Mouse (Mus musculus): ENCODE results near the gene Tsku. TPM values are rescaled to one million over a fixed set of nuclear protein-coding genes. Genes with fewer than 3 reads are reported as not detected.

The Tsku gene
- 34.0 and 55.0 TPM in 2 replicates for polyA plus RNA-seq (2012; rRNA removed)

DNA sequence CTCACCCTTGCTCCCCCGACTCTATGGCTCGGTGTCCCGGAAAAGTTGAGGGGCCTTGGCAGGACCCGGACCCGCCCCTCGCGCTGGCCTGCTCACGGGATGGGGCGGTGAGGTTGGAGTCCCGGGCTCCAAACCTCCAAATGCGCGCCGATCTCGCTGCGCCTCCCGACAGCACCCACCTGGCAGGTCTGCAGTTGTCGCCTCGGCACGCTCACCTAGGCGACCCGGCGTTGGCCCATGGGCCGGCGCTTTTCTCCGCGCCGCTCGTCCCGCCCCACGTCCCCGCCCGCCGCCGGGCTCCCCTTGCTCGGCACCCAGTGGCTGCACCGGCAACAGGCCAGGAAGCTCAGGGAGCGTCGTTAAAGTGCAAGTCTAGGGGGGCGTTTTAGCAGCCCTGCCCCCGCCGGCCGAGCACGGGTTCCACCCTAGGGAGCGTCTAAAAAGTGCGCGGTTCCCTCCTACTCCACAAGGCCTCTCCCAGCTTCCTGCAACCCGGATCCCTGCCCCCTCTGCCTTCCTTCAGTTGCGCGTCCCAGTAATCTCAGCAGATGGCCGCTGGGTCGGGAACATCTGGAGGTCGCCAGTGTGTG is at the start of gene Tsku:
Gene Tsku (minus strand): TSS at position 266 of the 590 bp plus-strand sequence.
- Histone ChIP-seq H3K27ac (ENCODE audit: insufficient read depth, low read depth, low read length) (peak within 1 kb of the TSS; percentile 58), H3K36me3 (ENCODE audit: control insufficient read depth, insufficient read depth, low read length) (0 out of 2 replicates have a peak, but pooled peaks cover 2% of the 10 kb centered on the region), H3K4me3 (ENCODE audit: low read depth, low read length) (peak within 1 kb of the TSS; percentile 89), H3K27me3 (ENCODE audit: control insufficient read depth, insufficient read depth, low read length) (no peaks in the 10 kb centered on the region), H3K4me1 (ENCODE audit: control insufficient read depth, insufficient read depth, insufficient read length, low read length) (peaks cover 12% of the 10 kb centered on the region; the same call in 1 of the 2 replicates)
- WGBS, result 1% methylated on average over 52 of the region's 52 CpGs
- no peak for TF ChIP-seq CTCF (IDR thresholded peaks at IDR 0.05; ENCODE audit: extremely low read depth, insufficient read length, insufficient replicate concordance, low read depth, low read length)
- peak; percentile 80; the same call in 1 of the 2 replicates for TF ChIP-seq POLR2A (IDR thresholded peaks at IDR 0.05; ENCODE audit: low read depth, low read length)

GRCm38 (mm10) chr7:98407615-98408014 is 46.5 kb upstream of the Tsku start:
- H3K36me3 ChIP-seq (ENCODE audit: control insufficient read depth, insufficient read depth, low read length), result no peaks in the 10 kb centered on the region
- WGBS, result 79% methylated on average over 5 of the region's 5 CpGs
- H3K4me3 ChIP-seq (ENCODE audit: low read depth, low read length), result no peak overlapping the region
- H3K27me3 ChIP-seq (ENCODE audit: control insufficient read depth, insufficient read depth, low read length), result no peaks in the 10 kb centered on the region
- no peak overlapping the region for H3K27ac ChIP-seq (ENCODE audit: insufficient read depth, low read depth, low read length)
- TF ChIP-seq CTCF (IDR thresholded peaks at IDR 0.05; ENCODE audit: extremely low read depth, insufficient read length, insufficient replicate concordance, low read depth, low read length) (no peak), POLR2A (IDR thresholded peaks at IDR 0.05; ENCODE audit: low read depth, low read length) (no peak)
- H3K4me1 ChIP-seq (ENCODE audit: control insufficient read depth, insufficient read depth, insufficient read length, low read length), result peaks cover 6% of the 10 kb centered on the region; the same call in 1 of the 2 replicates

- H3K4me3 ChIP-seq (ENCODE audit: low read depth, low read length), result no peak overlapping the region
- no peaks in the 10 kb centered on the region; the same call in 1 of the 2 replicates for H3K4me1 ChIP-seq (ENCODE audit: control insufficient read depth, insufficient read depth, insufficient read length, low read length)
- no peak overlapping the region for H3K27ac ChIP-seq (ENCODE audit: insufficient read depth, low read depth, low read length)
- no peaks in the 10 kb centered on the region for H3K27me3 ChIP-seq (ENCODE audit: control insufficient read depth, insufficient read depth, low read length)
- no peaks in the 10 kb centered on the region for H3K36me3 ChIP-seq (ENCODE audit: control insufficient read depth, insufficient read depth, low read length)
- 91% methylated on average over 4 of the region's 4 CpGs for WGBS
- TF ChIP-seq POLR2A (IDR thresholded peaks at IDR 0.05; ENCODE audit: low read depth, low read length) (no peak), CTCF (IDR thresholded peaks at IDR 0.05; ENCODE audit: extremely low read depth, insufficient read length, insufficient replicate concordance, low read depth, low read length) (no peak)
Observed at GRCm38 (mm10) chr7:98403996-98404395, 42.9 kb upstream of the Tsku start.

DNA sequence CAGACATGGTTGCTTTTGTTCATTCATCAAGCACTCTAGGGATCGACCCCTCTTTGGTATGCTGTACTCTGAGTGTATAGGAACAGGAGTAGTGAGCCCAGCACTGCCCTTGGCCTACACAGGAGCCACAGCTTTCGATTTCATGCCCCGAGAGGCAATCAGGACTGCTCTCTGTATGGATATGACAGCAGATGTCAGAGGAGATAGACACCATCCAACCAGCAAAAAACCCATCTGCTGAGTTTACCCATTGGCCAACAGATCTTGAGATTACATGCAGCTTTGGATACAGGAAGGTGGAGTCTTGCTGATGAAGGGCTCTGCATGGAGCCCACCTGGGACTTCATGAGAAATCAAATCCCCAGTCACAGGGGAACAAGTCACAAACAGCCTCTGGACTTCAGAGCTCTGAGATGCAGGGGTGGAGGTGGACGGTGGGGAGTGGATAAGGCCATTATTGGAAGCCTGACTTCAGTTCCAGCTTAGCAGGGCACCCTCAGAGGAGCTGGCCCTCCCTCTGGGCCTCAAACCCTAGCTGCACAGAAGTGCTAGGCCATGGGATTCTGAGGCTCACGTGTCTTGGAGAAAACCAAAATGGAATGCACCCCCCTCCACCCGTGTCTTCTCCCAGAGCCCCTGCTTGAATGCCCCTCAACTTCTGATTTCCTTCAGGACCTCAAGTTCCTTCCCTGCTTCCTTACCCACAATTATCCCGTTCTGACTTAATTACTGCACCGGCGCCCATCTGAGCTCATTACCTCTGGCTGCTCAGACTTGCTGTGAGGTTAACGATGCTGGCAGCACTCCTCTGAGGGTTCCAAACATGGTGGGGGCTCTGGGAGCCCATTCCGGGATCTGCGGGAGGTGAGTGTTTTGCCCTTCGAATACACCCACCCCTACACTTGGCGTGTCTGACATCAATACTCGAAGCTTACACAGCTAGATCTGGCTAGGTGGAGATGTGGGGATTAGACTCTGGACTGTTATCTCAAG is 41.8 kb upstream of the Tsku start:
- H3K27me3 ChIP-seq (ENCODE audit: control insufficient read depth, insufficient read depth, low read length), result no peaks in the 10 kb centered on the region
- H3K27ac ChIP-seq (ENCODE audit: insufficient read depth, low read depth, low read length), result no peak overlapping the region
- no peak for TF ChIP-seq CTCF (IDR thresholded peaks at IDR 0.05; ENCODE audit: extremely low read depth, insufficient read length, insufficient replicate concordance, low read depth, low read length)
- no peak for TF ChIP-seq POLR2A (IDR thresholded peaks at IDR 0.05; ENCODE audit: low read depth, low read length)
- H3K4me3 ChIP-seq (ENCODE audit: low read depth, low read length), result no peak overlapping the region
- no peaks in the 10 kb centered on the region for H3K36me3 ChIP-seq (ENCODE audit: control insufficient read depth, insufficient read depth, low read length)
- WGBS, result 84% methylated on average over 15 of the region's 15 CpGs
- no peaks in the 10 kb centered on the region; the same call in 1 of the 2 replicates for H3K4me1 ChIP-seq (ENCODE audit: control insufficient read depth, insufficient read depth, insufficient read length, low read length)

DNA sequence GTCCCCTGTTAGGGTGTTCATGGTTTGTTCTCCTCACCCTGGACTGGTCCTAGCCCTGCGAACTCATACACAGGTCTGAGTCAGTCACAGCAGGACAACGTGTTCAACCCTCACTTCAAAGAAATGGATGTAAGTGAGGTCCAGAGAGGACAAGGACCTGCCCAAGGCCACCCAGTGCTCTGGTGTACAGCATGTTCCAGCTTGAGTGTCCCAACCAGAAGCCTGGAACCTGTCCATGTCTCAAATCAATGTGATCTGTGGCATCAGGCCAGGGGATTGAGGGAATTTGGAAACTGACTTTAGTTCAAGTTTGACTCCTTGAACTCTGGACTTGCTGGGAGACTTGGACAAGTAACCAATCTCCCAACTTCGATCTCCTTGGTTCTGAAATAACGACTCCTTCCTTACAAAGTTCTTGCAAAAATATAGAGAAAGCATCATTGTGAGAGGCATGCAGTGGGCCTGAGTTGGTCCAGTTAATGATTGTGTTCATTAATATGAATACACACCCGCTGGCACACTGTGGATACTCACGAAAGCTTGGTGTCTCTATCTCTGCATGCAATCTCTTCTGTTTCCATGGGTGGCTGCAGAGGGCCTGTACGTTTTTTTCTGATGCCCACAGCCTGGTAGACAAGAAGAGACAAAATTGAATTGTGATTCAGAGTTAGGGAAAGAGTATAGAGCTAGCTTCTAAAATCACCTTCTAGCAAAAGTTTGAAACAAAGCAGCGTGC is 31.5 kb upstream of the Tsku start:
- Histone ChIP-seq H3K36me3 (ENCODE audit: control insufficient read depth, insufficient read depth, low read length) (no peaks in the 10 kb centered on the region), H3K27me3 (ENCODE audit: control insufficient read depth, insufficient read depth, low read length) (no peaks in the 10 kb centered on the region), H3K27ac (ENCODE audit: insufficient read depth, low read depth, low read length) (no peak overlapping the region), H3K4me1 (ENCODE audit: control insufficient read depth, insufficient read depth, insufficient read length, low read length) (peaks cover 11% of the 10 kb centered on the region; the same call in 1 of the 2 replicates), H3K4me3 (ENCODE audit: low read depth, low read length) (no peak overlapping the region)
- WGBS, result 79% methylated on average over 8 of the region's 8 CpGs
- TF ChIP-seq CTCF (IDR thresholded peaks at IDR 0.05; ENCODE audit: extremely low read depth, insufficient read length, insufficient replicate concordance, low read depth, low read length) (no peak), POLR2A (IDR thresholded peaks at IDR 0.05; ENCODE audit: low read depth, low read length) (no peak)

DNA sequence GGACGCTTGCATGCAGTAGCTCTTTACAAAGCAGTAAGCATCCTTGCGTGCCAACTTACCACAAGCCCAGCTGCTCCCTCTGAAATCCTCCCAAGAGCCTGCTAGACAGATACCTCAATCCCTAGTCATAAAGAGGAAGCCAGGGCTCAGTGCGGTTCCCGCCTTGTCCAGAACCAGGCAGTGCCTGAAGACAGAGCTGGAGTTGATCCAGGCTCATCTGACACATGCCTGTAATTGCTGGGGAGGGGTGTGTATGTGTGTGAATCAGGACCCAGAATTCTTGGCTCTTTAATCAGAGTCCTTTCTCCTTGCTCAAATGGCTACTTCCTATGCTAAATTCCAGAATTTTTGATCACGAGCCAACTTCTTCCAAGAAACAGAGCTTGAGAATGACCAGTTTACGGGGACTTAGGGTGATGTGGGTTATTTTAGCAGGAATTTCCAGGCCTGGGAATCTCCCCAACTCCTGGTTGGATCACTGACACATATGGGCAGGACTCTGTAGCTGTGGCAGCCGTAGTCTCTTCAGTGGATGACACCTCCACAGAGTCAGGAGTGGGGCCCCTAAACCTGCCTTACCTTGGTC is 30.3 kb upstream of the Tsku start:
- H3K27me3 ChIP-seq (ENCODE audit: control insufficient read depth, insufficient read depth, low read length), result no peaks in the 10 kb centered on the region
- peaks cover 20% of the 10 kb centered on the region; the same call in 1 of the 2 replicates for H3K4me1 ChIP-seq (ENCODE audit: control insufficient read depth, insufficient read depth, insufficient read length, low read length)
- H3K4me3 ChIP-seq (ENCODE audit: low read depth, low read length), result no peak overlapping the region
- H3K36me3 ChIP-seq (ENCODE audit: control insufficient read depth, insufficient read depth, low read length), result no peaks in the 10 kb centered on the region
- 74% methylated on average over 7 of the region's 7 CpGs for WGBS
- TF ChIP-seq POLR2A (IDR thresholded peaks at IDR 0.05; ENCODE audit: low read depth, low read length) (no peak), CTCF (IDR thresholded peaks at IDR 0.05; ENCODE audit: extremely low read depth, insufficient read length, insufficient replicate concordance, low read depth, low read length) (no peak)
- no peak overlapping the region for H3K27ac ChIP-seq (ENCODE audit: insufficient read depth, low read depth, low read length)

Data from small intestine, adult 2 months (tissue).